Mouse (Mus musculus): Measurements from ENCODE around the gene Krtcap3. TPM values are rescaled to one million over a fixed set of nuclear protein-coding genes. Genes with fewer than 3 reads are reported as not detected.
"Not testable (repeated sequence)": the region's sequence is repeated elsewhere in the genome, so short reads cannot be mapped to it uniquely, and the experiment has no call there.

Gene Krtcap3
- 21.8 and 23.5 TPM in 2 replicates for polyA plus RNA-seq (2015; fragmentation: Nextera tagmentation; extraction: Ambion mirVana)

DNA sequence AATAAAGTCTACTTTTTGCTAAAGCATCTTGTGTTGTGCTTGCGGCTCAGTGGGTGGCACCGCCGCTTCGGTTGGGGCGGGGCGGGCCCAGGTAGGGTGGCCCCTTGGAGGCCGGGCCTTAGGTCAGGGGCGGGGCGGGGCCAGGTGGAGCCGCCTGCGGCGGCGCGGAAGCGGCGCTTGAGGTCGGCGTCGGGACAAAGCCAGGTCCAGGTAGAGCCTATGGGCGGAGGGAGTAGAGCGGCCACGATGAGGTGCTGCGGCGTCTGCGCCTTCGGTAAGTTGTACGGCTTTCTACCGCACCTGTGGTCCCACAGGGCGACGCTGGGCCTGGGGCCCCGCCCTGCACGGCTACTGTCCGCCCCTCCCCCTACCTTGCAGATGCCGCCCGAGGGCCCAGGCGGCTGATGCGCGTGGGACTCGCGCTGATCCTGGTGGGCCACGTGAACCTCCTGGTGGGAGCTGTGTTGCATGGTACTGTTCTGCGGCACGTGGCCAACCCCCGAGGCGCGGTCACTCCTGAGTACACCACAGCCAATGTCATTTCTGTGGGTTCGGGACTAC, at the start of gene Krtcap3:
TSS of gene Krtcap3 (plus strand) at position 151 of the 561 bp plus-strand sequence.
- WGBS, result 21% methylated on average over 47 of the region's 47 CpGs
- H3K9ac ChIP-seq, result no peak within 1 kb of the TSS
- H3K27me3 ChIP-seq, result no peaks in the 10 kb centered on the region
- no peaks in the 10 kb centered on the region for H3K9me3 ChIP-seq (replicated peaks)
- H3K4me1 ChIP-seq, result peaks cover 42% of the 10 kb centered on the region
- H3K27ac ChIP-seq (replicated peaks), result peak within 1 kb of the TSS; percentile 83
- peak within 1 kb of the TSS; percentile 44 for H3K4me2 ChIP-seq (replicated peaks)
- peak; percentile 72 for ATAC-seq (ENCODE audit: insufficient number of reproducible peaks, low FRiP score, low TSS enrichment, low read depth)
- peak within 1 kb of the TSS; percentile 39 for H3K4me3 ChIP-seq (replicated peaks)
- peaks cover 84% of the 10 kb centered on the region for H3K36me3 ChIP-seq

- peak within 1 kb of the TSS; percentile 90 for H3K4me3 ChIP-seq (replicated peaks)
- WGBS, result under 1% methylated on average over 53 of the region's 53 CpGs
- peak; percentile 96 for ATAC-seq (ENCODE audit: insufficient number of reproducible peaks, low FRiP score, low TSS enrichment, low read depth)
- peak within 1 kb of the TSS; percentile 79 for H3K4me2 ChIP-seq (replicated peaks)
- peak within 1 kb of the TSS; percentile 86 for H3K27ac ChIP-seq (replicated peaks)
- peaks cover 21% of the 10 kb centered on the region for H3K4me1 ChIP-seq
- peaks cover 76% of the 10 kb centered on the region for H3K36me3 ChIP-seq
- H3K27me3 ChIP-seq, result no peaks in the 10 kb centered on the region
- H3K9me3 ChIP-seq (replicated peaks), result peaks cover 4% of the 10 kb centered on the region; the same call in 1 of the 2 replicates
- H3K9ac ChIP-seq, result peak within 1 kb of the TSS; percentile 84
Measured at GRCm38 (mm10) chr5:31201742-31202590, 49.5 kb upstream of the Krtcap3 start, which contains the start of gene Zfp513. Gene Zfp513, minus strand, starts transcription at chr5:31202303.

- Histone ChIP-seq H3K4me3 (replicated peaks) (peak overlapping the region; percentile 90), H3K4me2 (replicated peaks) (peak overlapping the region; percentile 79), H3K27ac (replicated peaks) (peak overlapping the region; percentile 86), H3K27me3 (no peaks in the 10 kb centered on the region), H3K9me3 (replicated peaks) (peaks cover 4% of the 10 kb centered on the region; the same call in 1 of the 2 replicates), H3K4me1 (peaks cover 21% of the 10 kb centered on the region), H3K36me3 (peaks cover 74% of the 10 kb centered on the region), H3K9ac (no peak overlapping the region)
- no peak for ATAC-seq (ENCODE audit: insufficient number of reproducible peaks, low FRiP score, low TSS enrichment, low read depth)
- 82% methylated on average over 7 of the region's 7 CpGs for WGBS
Measured at GRCm38 (mm10) chr5:31202933-31203332, 48.6 kb upstream of the Krtcap3 start.

DNA sequence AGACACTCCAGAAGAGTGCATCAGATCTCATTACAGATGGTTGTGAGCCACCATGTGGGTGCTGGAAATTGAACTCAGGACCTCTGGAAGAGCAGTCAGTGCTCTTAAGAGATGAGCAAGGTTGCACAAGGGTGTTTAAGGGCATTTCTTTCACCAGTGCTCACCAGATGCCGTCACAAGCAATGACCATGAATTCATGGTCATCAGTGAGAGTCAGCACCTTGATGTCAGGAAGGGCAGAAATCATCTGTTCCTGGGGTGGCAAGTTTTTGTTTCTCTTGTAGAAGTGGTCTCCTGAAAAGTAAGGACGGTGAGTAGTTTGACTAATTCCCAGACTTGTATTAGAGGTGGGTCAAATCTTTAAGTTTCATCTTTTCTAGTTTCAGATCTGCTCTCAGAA, 47.6 kb upstream of the Krtcap3 start:
- Histone ChIP-seq H3K4me1 (peaks cover 21% of the 10 kb centered on the region), H3K9me3 (replicated peaks) (peaks cover 4% of the 10 kb centered on the region; the same call in 1 of the 2 replicates), H3K27ac (replicated peaks) (no peak overlapping the region), H3K4me2 (replicated peaks) (no peak overlapping the region), H3K36me3 (peaks cover 70% of the 10 kb centered on the region), H3K9ac (no peak overlapping the region), H3K27me3 (no peaks in the 10 kb centered on the region), H3K4me3 (replicated peaks) (no peak overlapping the region)
- 86% methylated on average over 2 of the region's 2 CpGs for WGBS
- ATAC-seq (ENCODE audit: insufficient number of reproducible peaks, low FRiP score, low TSS enrichment, low read depth), result no peak

DNA sequence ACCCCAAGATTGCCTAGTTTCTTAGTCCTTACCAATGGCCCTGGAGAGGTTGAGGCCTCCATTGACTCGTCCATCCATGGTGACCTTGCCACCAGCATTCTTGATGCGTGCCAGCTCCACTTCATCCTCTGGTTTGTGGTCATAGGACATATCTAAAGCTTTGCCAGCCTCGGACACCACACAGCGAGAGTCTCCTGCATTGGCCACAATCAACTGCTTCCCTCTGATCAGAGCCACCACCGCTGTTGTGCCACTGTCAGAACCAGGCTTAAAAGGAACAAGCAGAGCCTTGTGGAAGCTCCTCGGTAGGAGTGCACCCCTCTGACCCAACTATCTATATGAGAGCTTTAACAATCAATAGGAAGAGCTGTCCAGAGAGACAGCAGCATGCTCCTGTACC, 47.1 kb upstream of the Krtcap3 start:
- WGBS, result 92% methylated on average over 6 of the region's 6 CpGs
- H3K36me3 ChIP-seq, result peaks cover 64% of the 10 kb centered on the region

DNA sequence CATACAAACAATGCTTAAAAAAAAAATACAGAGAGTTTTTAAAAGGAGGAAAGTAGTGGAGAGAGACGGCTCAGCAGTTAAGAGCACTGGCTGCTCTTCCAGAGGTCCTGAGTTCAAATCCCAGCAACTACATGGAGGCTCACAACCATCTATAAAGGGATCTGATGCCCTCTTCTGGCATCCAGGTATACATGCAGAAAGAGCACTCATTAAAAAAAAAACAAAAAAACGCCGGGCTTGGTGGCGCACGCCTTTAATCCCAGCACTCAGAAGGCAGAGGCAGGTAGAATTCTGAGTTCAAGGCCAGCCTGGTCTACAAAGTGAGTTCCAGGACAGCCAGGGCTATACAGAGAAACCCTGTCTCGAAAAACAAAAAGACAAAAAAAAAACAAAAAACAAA, 34.9 kb upstream of the Krtcap3 start:
- not testable (repeated sequence) for H3K9ac ChIP-seq; H3K4me2 ChIP-seq (replicated peaks); H3K27ac ChIP-seq (replicated peaks); H3K36me3 ChIP-seq; H3K4me1 ChIP-seq; H3K4me3 ChIP-seq (replicated peaks); H3K27me3 ChIP-seq; ATAC-seq (ENCODE audit: insufficient number of reproducible peaks, low FRiP score, low TSS enrichment, low read depth); H3K9me3 ChIP-seq (replicated peaks)
- WGBS, result 86% methylated on average over 6 of the region's 6 CpGs

More for the DNA sequence above, 47.1 kb upstream of the Krtcap3 start:
- H3K9me3 ChIP-seq (replicated peaks), result peaks cover 4% of the 10 kb centered on the region; the same call in 1 of the 2 replicates
- ATAC-seq (ENCODE audit: insufficient number of reproducible peaks, low FRiP score, low TSS enrichment, low read depth), result no peak
- no peak overlapping the region for H3K4me3 ChIP-seq (replicated peaks)
- no peak overlapping the region for H3K4me2 ChIP-seq (replicated peaks)
- H3K4me1 ChIP-seq, result peaks cover 21% of the 10 kb centered on the region
- H3K27ac ChIP-seq (replicated peaks), result no peak overlapping the region
- H3K27me3 ChIP-seq, result no peaks in the 10 kb centered on the region
- H3K9ac ChIP-seq, result no peak overlapping the region

- WGBS, result 69% methylated on average over 7 of the region's 7 CpGs
- ATAC-seq (ENCODE audit: insufficient number of reproducible peaks, low FRiP score, low TSS enrichment, low read depth), result no peak
- Histone ChIP-seq H3K9me3 (replicated peaks) (no peaks in the 10 kb centered on the region), H3K4me1 (peaks cover 4% of the 10 kb centered on the region; the same call in 1 of the 2 replicates), H3K4me2 (replicated peaks) (no peak overlapping the region), H3K9ac (no peak overlapping the region), H3K27me3 (no peaks in the 10 kb centered on the region), H3K4me3 (replicated peaks) (no peak overlapping the region), H3K36me3 (no peaks in the 10 kb centered on the region), H3K27ac (replicated peaks) (no peak overlapping the region)
Measured at GRCm38 (mm10) chr5:31218294-31218693, 33.2 kb upstream of the Krtcap3 start.

DNA sequence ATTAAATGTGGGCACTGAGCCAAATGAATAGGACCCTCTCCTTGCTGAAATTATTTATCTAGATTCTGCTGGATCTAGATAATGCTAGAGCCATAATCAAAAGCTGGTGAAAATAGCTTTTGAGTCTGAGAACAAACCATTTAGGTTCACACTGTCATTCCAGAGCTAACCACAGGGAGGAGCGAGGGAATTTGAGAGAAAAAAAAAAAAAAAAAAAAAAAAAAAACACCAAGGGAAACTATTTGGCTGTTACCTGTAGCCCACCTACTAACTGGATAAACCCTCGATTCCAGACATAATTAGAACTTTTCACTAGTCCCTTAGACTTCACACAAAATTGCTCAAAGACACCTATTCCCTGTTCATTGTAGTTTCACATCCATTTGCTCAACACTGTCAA, 32.4 kb upstream of the Krtcap3 start:
- no peak for ATAC-seq (ENCODE audit: insufficient number of reproducible peaks, low FRiP score, low TSS enrichment, low read depth)
- no peak overlapping the region for H3K27ac ChIP-seq (replicated peaks)

DNA sequence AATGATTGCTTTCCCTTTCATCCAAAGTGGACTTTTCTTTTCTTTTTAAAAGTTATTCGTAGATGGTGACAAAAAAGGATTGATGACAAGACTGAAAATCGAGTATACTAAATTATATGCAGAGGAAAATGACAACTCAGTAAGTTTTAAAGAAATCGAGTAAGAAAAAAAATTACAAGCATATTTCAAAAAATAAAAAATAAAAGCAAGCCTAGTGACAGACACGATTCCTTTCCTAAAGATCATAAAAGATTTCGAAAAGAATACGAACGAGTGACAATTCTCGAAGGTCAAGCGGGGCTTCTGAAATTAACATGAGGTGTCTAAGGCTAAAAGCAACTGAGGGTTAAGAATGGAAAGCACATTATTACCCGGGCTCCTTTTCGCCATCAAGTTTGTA, 32.0 kb upstream of the Krtcap3 start:
- H3K27me3 ChIP-seq, result no peaks in the 10 kb centered on the region
- peak overlapping the region; percentile 90 for H3K9ac ChIP-seq
- no peaks in the 10 kb centered on the region for H3K9me3 ChIP-seq (replicated peaks)
- ATAC-seq (ENCODE audit: insufficient number of reproducible peaks, low FRiP score, low TSS enrichment, low read depth), result no peak
- peaks cover 4% of the 10 kb centered on the region; the same call in 1 of the 2 replicates for H3K4me1 ChIP-seq
- H3K27ac ChIP-seq (replicated peaks), result peak overlapping the region; percentile 94
- H3K4me3 ChIP-seq (replicated peaks), result peak overlapping the region; percentile 100
- H3K4me2 ChIP-seq (replicated peaks), result peak overlapping the region; percentile 74
- H3K36me3 ChIP-seq, result no peaks in the 10 kb centered on the region
- 1% methylated on average over 11 of the region's 11 CpGs for WGBS

More for the DNA sequence above, 32.4 kb upstream of the Krtcap3 start:
- no peaks in the 10 kb centered on the region for H3K36me3 ChIP-seq
- WGBS, result 0% methylated on average over 2 of the region's 2 CpGs
- peak overlapping the region; percentile 74 for H3K4me2 ChIP-seq (replicated peaks)
- H3K4me3 ChIP-seq (replicated peaks), result peak overlapping the region; percentile 100
- no peak overlapping the region for H3K9ac ChIP-seq
- peaks cover 4% of the 10 kb centered on the region; the same call in 1 of the 2 replicates for H3K4me1 ChIP-seq
- H3K27me3 ChIP-seq, result no peaks in the 10 kb centered on the region
- H3K9me3 ChIP-seq (replicated peaks), result no peaks in the 10 kb centered on the region

DNA sequence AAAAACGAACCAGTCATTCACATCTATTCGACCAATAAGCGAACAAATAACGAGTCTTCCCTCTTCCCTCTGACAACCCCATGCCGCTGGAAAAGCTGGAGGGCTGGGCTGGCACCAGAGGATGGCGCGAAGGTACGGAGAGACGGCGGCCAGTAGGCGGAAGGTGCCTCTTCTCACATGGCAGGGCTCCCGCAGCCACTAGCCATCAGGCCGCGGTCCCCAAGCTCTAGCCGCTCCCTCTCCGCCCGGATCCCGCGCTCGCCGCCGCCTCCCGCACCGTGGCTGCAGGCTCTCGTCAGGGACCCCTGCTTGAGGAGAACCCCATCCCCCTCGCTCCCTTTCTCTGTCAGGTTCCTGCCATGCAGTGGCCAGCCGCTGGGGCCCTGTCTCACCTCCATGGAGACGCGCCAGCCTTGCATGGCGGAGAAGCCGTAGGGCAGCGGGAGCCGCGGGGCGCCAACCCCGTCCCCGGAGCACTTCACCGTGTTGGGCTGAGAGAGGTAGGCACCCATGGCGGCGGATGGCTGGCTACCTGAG, 31.5 kb upstream of the Krtcap3 start:
- peak; percentile 69 for ATAC-seq (ENCODE audit: insufficient number of reproducible peaks, low FRiP score, low TSS enrichment, low read depth)
- no peaks in the 10 kb centered on the region for H3K36me3 ChIP-seq
- no peaks in the 10 kb centered on the region for H3K27me3 ChIP-seq
- peak overlapping the region; percentile 74 for H3K4me2 ChIP-seq (replicated peaks)
- peak overlapping the region; percentile 94 for H3K27ac ChIP-seq (replicated peaks)
- H3K9ac ChIP-seq, result peak overlapping the region; percentile 90
- peak overlapping the region; percentile 100 for H3K4me3 ChIP-seq (replicated peaks)
- H3K4me1 ChIP-seq, result peaks cover 4% of the 10 kb centered on the region; the same call in 1 of the 2 replicates
- WGBS, result under 1% methylated on average over 40 of the region's 40 CpGs
- no peaks in the 10 kb centered on the region for H3K9me3 ChIP-seq (replicated peaks)

Measured in embryonic facial prominence, embryonic 15.5 days (tissue).